Comparison of ENCODE assay signal across 28 mouse cellular contexts in genomic region chr2:38175276-38175675, GRCm38 (mm10).
"Had no signal": no experiment of that assay in that cellular context is flagged by ENCODE, and none has a peak within 500 bp of the region (broad histone marks: within the 10 kb centered on the region; RNA-seq: fewer than 3 reads in every experiment).

No protein-coding gene starts in this region.

- H3K9me3 ChIP-seq: embryonic facial prominence, embryonic 10.5 days; embryonic facial prominence, embryonic 12.5 days; embryonic facial prominence, embryonic 13.5 days; embryonic facial prominence, embryonic 15.5 days; forebrain, embryonic 10.5 days; forebrain, embryonic 12.5 days; forebrain, embryonic 13.5 days; forebrain, embryonic 15.5 days had no signal

- ATAC-seq: forebrain, embryonic 13.5 days; forebrain, embryonic 14.5 days; forebrain, embryonic 15.5 days; forebrain, embryonic 16.5 days; forebrain, postnatal 0 days had no signal

- H3K9ac ChIP-seq: embryonic facial prominence, embryonic 12.5 days; embryonic facial prominence, embryonic 13.5 days; embryonic facial prominence, embryonic 15.5 days; forebrain, embryonic 12.5 days; forebrain, embryonic 13.5 days; forebrain, embryonic 15.5 days; forebrain, postnatal 0 days had no signal

- H3K27ac ChIP-seq: embryonic facial prominence, embryonic 10.5 days; embryonic facial prominence, embryonic 12.5 days; embryonic facial prominence, embryonic 13.5 days; embryonic facial prominence, embryonic 15.5 days; forebrain, embryonic 10.5 days; forebrain, embryonic 12.5 days; forebrain, embryonic 13.5 days; forebrain, embryonic 15.5 days; gastrocnemius, adult 2 months had no signal

- H3K36me3 ChIP-seq: embryonic facial prominence, embryonic 10.5 days; embryonic facial prominence, embryonic 12.5 days; embryonic facial prominence, embryonic 13.5 days; embryonic facial prominence, embryonic 15.5 days; forebrain, embryonic 10.5 days; forebrain, embryonic 12.5 days; forebrain, embryonic 15.5 days had no signal

- H3K4me1 ChIP-seq: embryonic facial prominence, embryonic 10.5 days; embryonic facial prominence, embryonic 12.5 days; embryonic facial prominence, embryonic 13.5 days; embryonic facial prominence, embryonic 15.5 days; forebrain, embryonic 12.5 days; forebrain, embryonic 13.5 days; forebrain, embryonic 15.5 days had no signal

- DNase-seq: cerebellum, adult 18-20 months; cerebellum, adult 2 months; cerebellum, adult 8-10 months; cerebellum, adult 9-10 months; cerebellum, adult 9-11 months; cerebellum, postnatal 10 days; cerebellum, postnatal 14 days; cerebellum, postnatal 25 days; cerebellum, postnatal 36 days; embryo, embryonic 11 days; forebrain, postnatal 0 days; gastrocnemius, adult 2 months; gastrocnemius, postnatal 10 days; gastrocnemius, postnatal 14 days; gastrocnemius, postnatal 25 days; gastrocnemius, postnatal 36 days; heart, adult 11 months had no signal

- H3K27me3 ChIP-seq: embryonic facial prominence, embryonic 12.5 days; embryonic facial prominence, embryonic 13.5 days; embryonic facial prominence, embryonic 15.5 days; forebrain, embryonic 12.5 days; forebrain, embryonic 13.5 days; forebrain, embryonic 15.5 days had no signal

- H3K4me3 ChIP-seq: embryonic facial prominence, embryonic 10.5 days; embryonic facial prominence, embryonic 12.5 days; embryonic facial prominence, embryonic 13.5 days; embryonic facial prominence, embryonic 15.5 days; erythroblast, embryonic 14.5 days; forebrain, embryonic 10.5 days; forebrain, embryonic 12.5 days; forebrain, embryonic 13.5 days; forebrain, embryonic 15.5 days; gastrocnemius, adult 2 months had no signal

- H3K4me2 ChIP-seq: embryonic facial prominence, embryonic 12.5 days; embryonic facial prominence, embryonic 13.5 days; embryonic facial prominence, embryonic 15.5 days; forebrain, embryonic 12.5 days; forebrain, embryonic 13.5 days; forebrain, embryonic 15.5 days had no signal
